Mouse (Mus musculus) skeletal muscle tissue, adult 2 months (tissue): ENCODE measurements around the gene Rragc.
A peak's percentile ranks its signal among the peaks of the same experiment; 100 is the strongest.
"Not testable (repeated sequence)": the region's sequence is repeated elsewhere in the genome, so short reads cannot be mapped to it uniquely, and the experiment has no call there.

Experiments
- DNase-seq: peaks from one replicate; pipeline ENCODE4 v3.0.0-alpha.2; 2012; ENCODE audit warnings: low read depth, low spot score

Gene Rragc

DNA sequence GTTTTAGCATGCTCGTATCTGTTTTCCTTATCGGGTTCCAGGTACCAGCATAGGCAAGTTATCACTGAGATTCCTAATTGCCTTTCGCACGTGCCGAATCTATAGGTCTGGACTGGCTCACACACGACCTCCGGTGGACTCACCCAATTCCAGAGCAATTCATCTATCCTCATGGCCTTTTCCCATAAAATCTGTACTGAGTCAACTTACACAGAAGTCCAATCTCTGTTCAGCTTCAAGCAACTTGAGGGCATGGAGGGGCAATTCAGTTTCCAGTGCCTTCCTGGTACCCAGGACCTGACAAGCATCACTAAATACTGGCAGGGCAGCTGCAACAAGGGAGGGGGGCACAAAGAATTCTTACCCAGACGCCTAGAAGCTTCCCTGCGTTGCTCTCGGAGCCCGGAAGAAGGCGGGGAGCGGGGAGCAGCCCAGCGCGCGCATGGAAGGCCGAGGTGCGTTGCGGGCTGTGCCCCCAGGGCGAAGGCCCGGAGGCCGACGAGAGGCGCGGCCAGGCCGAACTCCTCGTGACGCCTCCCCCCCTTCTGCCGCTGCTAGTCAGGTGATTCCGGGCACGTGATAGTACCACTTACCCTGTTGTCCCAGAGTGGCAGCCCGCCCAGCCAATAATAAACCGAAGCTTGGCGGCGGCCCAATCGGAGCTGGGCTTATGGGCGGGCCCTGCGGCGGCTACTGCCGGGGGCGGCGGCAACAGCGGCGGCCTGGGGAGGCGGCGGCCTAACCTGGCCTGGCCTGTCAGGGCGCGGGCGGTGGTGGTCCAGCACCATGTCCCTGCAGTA is at the start of gene Rragc:
Rragc (plus strand) TSS at position 699 of the 800 bp plus-strand sequence.
- DNase-seq: peak; percentile 98

DNA sequence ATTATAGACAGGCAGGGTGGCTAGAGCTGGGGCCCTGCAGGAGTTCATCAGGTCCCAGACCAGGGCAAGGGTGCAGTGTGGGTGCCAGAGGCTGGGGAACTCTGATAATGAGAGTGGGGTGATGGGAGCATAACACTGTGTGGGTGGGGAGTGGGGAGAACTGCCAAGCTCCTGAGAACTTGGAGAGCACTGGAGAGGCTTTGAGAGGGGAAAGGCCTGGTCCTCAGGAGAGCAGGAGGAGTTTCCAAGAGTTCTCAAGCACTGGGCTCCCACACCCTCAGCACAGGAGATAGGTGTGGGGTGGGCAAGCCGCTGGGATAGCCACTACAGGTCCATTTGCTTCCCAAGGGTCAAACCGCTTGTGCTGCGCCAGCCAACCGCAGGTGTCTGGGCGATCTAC is 23.5 kb upstream of the Rragc start:
- DNase-seq: no peak

DNA sequence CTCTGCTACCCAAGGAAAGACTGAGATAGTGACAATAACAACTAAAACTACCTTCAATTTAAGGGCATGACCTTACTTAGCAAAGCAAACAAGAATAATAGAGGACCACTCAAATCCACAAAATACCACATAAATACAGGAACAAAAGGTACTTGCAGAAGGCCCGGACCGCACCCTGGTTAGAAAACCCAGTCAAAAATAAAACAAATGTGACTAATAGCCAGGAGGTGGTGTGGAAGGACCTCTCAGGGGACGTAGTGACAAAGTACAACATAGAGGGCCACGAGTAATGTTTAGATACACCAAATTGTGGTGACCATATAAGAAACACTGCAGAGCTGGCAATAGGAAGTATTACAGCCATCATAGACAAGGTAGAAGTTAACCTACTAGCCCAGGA is 23.0 kb upstream of the Rragc start:
- no peak for DNase-seq

DNA sequence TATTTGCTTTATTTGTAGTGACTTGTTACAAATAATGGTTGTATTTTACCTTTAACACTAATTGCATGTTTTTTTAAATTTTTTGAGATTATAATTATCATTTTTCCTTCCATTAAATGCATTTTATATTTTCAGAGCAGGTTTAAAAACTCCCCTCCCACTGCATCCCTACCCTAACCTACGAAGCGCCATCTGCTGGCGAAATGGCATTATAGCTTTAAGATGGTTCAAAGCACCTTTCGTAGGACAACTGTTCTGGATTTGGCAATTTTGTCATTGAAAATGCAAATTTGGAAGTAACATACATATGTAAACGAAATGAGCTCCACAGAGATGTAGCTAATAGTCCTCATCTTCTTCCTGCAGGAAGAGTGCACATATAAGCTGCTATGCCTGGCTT is 18.6 kb upstream of the Rragc start:
- DNase-seq: no peak

DNA sequence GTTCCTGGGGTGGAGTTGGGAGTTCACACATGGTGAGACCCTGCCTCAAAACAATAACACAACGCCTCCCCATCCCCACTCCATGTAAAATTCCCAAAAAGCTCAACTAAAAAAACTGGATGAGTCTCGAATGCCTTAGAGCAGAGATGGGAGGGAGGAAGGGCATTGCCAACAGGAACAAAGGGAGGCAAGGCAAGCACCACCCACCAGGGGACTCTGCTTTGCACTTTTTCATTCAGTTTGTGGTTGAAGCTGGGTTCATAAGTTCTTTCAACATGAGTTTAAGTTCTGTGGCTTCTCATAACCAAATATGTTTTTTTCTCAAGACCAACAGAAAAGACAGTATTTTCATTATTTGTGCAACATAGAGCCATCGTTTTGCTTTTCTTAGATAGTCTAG is 13.8 kb upstream of the Rragc start:
- DNase-seq: no peak

DNA sequence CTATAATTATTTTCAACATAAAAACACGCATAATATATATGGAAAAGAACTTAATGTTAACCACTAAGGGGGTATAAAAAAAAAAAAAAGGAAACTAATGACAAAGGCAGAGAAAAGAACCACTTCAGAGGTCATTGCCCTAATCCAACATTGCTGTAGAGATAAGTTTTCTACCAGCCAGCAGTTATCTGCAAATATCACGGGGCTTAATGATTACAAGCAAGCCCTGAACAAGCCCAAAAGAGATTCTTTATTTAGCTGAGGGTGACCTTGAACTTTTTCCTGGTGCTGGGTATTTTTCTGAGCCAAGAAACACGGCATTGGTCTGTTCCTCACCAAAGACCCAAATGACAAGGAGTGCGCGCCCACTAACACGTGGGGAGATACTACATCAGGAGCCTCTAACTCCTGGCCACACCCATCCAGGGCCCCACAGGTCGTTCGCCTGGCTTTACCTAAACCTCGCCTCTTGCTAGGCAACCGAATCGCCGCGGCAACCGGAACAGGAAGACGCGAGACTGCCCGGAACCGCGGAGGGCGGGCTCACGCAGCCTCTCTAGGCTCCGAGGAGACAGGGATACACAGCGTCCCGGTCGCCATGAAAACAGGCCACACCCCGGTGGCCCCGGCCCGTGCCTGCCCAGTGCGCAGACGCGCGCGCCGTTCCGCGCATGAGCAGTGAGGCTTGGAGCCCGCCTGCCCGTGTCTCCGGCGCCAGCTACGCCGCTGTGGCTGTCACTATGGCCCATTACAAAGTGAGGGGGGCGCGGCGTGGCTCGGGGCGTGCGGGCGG is 12.7 kb upstream of the Rragc start, which contains the start of gene Mycbp:
Mycbp (plus strand) TSS at position 500 of the 793 bp plus-strand sequence.
- peak; percentile 96 for DNase-seq

DNA sequence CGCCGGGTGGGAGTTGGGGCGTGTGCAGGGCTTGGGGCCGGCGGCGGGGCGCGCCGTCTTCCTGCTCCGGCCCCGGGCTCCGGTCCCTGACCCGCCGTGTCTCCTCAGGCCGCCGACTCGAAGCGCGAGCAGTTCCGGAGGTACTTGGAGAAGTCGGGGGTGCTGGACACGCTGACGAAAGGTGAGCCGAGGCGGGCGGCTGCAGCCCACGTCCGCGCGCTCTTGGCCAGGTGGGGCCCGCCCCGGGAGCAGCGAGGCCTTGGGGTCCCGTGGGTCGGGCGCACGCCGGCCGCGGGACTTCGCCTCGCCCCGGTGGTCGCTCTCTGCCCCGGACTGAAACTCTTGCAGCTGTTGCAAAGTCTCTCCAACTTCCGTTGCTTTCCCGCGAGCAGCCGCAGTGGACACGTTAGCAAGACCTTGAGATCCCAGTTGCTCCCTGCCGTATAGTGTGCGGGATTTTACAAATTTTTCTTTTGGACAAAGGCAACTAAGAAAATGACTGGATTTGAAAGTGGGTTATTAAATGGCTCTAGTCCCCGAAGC is 12.0 kb upstream of the Rragc start:
- no peak for DNase-seq

DNA sequence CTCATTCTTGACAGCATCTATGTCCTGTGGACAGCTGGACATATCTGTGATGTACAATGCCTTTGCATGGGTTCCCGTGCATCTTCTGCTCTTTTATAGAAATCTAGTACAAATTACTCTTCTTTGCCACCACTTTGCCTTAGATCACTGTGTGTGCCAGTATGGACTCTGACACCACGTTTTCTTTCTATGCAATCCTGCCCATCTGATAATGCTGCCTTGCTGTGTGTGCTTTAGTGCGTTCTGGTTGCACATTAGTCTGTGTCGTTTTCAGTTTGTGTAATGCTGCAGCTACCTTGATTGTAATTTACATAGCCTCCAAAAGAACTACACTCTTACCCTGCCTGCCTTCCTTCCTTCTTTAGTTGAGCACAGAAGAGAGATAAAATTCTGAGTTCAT is 5.7 kb upstream of the Rragc start:
- DNase-seq: no peak

DNA sequence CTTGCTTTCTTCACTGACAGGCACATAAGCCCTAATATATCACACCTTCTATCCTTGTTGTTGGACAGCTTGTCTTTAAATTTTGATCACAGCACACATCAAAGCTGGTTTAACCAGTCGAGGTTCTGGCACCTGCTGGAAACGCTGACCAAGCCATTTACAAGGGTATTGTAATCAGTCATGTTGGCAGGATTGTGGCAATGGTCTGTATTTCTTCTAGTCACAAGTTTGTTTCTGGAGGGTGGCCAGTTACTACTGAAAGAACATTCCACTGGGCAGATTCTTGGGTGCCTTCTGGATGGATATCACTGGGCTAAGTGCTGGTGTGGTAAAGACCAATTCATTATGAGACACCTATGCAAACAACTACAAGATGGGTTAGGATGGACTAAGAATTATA is 4.8 kb upstream of the Rragc start:
- DNase-seq: no peak

DNA sequence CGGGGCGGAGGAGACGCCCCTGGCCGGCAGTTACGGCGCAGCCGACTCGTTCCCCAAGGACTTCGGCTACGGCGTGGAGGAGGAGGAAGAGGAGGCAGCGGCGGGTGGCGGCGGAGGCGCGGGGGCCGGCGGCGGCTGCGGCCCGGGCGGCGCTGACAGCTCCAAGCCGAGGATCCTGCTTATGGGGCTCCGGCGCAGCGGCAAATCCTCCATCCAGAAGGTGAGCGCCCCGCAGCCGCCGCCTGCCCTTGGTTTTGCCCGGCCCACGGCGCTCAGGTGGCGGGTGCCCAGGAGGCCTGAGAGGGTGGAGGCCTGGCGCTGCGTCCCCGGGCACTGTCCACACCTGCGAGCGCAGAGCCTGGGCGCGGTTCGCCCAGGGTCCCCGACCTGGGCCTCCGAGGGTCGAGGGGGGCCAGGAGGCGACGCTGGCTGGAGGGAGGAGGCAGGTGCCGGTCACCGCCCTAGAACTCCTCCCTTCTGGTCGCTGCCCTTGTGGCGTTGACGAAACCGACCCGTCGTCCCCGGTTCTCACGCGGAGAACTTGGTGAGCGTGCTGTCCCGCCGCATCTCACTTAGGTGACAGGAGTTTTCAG is 398 bp downstream of the Rragc start, which contains the start of gene 4930535I16Rik:
4930535I16Rik (minus strand) TSS at position 475 of the 593 bp plus-strand sequence.
- DNase-seq: no peak

DNA sequence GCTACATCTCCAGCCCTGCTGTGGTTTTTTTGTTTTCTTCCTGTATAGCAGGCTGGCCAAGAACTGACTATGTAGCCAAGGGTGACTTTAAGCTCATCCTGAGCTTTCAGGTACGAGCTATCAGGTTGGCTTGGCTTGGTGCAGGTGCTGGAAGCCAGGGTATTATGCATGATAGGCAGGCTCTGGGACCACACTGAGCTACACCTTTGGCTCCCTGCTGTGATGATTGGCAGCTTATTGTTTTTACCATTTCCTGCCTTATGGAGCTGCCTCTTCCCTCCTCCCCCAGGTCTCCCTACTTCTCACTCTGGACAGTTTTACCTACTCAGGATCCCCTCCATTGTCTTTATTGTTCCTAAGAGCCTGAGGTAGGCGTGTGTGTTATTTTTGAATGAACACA is 1.6 kb downstream of the Rragc start:
- no peak for DNase-seq

DNA sequence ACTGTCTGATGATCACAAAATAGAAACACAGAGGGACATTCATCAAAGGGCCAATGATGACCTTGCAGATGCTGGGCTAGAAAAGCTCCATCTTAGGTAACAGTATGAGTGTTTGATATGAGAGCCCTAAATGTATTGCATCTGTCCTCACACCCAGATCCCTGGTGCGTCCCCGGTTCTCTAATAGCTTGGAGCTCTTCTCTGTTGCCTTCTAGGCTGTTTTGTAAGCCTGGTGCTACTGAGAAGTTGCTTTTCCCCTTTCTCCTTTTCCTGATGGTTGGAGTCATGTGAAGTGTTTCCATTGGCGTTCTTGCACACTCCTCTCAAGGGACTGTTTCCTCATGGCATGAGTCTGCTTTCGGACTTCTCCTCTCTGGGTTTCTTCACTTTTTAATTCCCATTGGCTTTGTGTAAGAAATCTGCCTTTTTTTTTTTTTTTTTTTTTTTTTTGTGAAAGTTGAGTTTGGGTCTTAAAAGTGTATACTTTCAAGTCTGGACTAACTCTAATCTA is 3.9 kb downstream of the Rragc start:
- DNase-seq: no peak

DNA sequence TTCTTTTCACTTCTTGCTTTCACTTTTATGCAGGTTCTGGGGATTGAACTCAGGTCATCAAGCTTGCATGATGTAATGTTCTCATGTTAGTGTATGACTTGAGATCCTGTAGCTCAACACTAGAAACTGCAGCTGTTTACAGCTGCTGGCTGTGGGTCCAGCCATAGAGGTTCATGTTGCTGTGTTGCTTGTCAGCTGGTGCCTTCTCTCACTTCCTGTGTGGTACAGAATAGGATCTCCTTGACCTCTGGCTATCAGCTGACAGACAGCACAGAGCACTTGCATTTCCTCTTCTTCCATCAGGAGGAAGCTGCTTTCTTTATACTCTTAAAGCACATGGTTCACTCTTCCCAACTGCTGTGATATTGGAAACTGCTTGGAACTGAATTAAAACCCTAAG is 10.7 kb downstream of the Rragc start:
- DNase-seq: peak; percentile 45

DNA sequence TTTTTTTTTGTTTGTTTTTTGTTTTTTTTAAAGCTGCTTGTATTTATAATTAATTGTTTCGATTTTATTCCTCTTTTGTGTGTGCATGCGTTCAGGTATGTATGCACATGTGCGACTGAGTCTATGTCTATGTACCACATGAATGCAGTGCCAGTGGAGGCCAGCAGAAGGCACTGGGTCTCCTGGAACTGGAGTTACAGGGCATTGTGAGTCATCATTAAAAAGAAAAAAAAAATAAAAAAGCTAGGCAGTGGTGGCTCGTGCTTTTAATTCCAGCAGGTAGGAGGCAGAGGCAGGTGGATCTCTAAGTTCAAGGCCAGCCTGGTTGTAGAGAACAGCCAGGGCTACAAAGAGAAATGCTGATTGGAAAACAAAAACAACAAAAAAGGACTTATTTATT is 12.7 kb downstream of the Rragc start:
- no peak for DNase-seq

DNA sequence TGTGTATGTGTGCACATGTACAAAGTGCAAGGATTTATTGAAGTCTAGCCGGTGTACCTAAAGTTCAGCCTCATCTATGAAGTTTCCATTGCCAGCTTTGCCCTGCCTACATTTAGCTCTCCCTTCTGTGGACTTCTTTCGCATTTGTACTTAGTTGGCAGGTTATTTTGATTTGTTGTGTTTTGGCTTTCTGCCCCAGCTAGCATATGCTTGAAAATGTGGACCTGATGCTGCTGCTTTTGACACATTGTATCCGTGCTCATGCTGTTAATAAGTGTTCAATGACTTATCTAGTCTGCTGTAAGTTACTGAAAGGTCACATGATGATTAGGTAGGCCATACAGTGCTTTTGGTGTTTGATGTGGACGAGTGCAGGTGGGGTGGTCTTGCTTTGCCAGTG is 17.1 kb downstream of the Rragc start:
- DNase-seq: no peak

DNA sequence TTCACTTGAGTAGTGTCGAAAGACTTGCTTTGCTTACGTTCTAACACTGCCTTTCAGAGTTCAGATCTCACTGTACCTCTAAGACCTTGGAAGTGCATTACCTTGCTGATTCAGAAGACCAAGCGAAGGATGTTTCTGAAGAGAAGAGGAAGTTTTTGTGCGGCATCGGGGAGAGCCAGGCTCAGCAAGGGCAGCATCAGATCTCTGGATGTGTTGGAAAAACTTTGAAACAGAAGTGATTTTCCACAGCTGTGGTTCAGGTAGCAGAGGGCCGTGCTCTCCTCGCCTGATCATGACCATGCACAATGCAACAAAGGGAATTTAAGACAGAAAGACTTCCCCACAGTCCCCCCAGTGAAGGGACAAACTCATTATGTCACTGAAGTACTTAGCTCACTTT is 18.8 kb downstream of the Rragc start:
- no peak for DNase-seq

DNA sequence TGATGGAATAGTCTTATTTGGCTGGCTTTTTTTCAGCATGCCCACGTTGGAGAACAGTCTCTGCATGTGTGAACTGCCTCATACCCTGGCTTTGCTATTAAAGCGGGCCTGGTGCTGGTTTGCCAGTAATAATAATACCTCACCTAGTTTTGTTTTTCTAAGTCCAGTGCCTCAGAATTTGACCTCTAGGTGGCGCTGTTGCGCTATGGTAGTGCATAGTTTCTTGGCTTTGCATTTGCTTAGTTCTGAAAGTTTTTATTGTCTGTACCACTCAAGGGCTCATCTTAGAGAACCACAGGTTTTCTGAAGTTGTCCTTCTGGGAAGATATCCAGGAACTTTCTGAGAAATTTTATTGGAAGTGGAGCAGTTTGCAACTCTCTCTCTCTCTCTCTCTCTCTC is 22.6 kb downstream of the Rragc start:
- peak; percentile 36 for DNase-seq

DNA sequence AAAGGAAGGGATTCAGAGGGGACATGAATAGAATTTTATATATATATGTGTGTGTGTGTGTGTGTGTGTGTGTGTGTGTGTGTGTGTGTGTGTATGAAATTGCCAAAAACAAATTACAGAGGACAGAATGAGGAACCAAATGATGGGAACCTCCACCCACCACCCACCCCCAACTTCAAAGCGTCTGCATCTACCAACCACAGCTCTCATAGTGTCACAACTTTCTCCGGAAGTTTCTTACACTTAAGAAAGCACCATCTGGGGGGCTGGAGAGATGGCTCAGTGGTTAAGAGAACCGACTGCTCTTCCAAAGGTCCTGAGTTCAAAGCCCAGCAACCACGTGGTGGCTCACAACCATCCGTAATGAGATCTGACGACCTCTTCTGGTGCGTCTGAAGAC is 23.6 kb downstream of the Rragc start:
- DNase-seq: not testable (repeated sequence)

DNA sequence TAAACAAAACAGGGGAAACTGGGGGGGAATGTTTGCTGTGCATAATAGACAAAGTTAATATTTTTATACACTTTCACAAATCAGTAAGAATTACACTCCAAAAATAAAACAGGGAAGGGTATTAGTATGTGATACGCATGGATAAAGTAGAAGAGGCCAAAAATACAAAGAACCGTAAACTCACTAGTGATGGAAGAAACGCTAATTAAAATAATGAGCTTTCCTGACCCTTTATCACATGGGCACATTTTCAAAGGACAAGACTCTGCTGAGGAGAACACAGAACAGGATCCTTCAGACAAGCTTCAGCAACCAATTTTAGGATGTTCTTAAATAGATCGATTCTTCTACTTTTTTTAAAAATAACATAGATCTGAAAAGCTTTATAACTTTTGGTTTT is 29.5 kb downstream of the Rragc start:
- no peak for DNase-seq

DNA sequence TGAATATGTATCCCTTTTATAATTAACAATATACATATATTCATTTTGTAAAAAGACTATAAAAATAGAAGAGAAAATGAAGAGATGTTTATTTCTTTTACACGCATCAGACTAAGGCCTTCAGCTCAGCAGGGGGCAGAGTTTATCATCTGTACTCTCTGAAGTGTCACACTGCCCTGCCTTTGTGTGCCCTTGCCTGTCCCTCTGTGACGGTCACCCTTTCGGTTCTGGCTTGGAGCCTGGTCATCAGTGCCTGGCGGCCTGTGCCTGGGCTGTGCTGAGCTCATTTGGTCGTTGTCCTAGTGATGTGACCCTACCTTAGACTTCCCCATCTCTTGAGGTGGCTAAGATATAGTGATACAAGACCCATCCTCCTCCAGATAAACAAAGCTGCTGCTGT is 29.9 kb downstream of the Rragc start:
- DNase-seq: no peak

DNA sequence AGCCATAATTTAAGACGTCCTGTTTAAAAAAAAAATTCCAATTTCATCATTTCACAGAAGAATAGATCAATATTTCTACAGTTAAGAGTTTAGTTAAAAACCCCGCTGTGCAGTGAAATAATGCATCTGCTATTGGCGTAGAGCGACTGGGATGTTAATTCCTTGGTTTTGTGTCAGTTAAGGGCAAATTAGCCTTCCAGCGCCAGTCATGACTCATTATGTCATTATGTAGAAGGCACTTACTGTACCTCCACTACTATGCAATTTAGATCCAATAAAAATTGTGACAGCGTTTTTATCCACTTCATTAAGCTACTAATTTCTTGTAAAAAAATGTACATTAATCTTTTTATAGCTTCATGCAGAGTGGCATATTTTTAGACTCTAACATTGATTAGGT is 31.7 kb downstream of the Rragc start:
- no peak for DNase-seq

DNA sequence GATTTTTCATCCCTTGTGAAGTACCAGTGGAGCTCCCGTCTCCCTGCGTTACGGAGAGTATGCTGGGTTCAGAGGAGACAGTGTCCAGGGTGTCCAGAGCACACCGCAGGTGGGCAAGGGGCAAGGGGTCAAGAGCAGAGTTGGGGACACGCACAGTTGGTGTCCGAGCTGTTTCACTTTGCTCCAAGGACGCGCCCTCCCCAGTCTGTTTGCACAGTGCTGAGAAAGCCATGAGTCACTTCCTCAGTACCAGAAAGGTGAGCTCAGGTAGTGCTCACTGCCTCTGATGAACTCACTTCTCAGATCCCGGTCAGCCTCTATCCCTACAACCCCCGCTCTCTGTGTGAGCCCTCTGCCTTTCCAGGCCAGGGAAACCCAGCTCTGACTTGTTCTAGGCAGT is 32.4 kb downstream of the Rragc start:
- no peak for DNase-seq
